Mouse (Mus musculus) neural tube, embryonic 11.5 days (tissue): ENCODE data around the gene Col6a1. TPM values are rescaled to one million over a fixed set of nuclear protein-coding genes. Genes with fewer than 3 reads are reported as not detected.

Source experiments
- ATAC-seq: fragments of 200-750 bp; cut with Nextera tagmentation; 2 replicates; pipeline ENCODE4 v1.8.0; 2017; ENCODE audit warnings: moderate number of reproducible peaks, mild to moderate bottlenecking, moderate TSS enrichment, moderate library complexity; ENCODE audit not compliant: insufficient read depth, low FRiP score, low TSS enrichment
- DNase-seq: peaks from one replicate; pipeline ENCODE4 v3.0.0-alpha.2; 2015; ENCODE audit warnings: low spot score
- H3K27ac ChIP-seq: fragments of 300-500 bp; sonication (generic); 2 replicates; pipeline ENCODE4 v1.5.1; 2014; ENCODE audit warnings: low read depth, mild to moderate bottlenecking, low read length
- H3K27me3 ChIP-seq: fragments of 300-500 bp; sonication (generic); 2 replicates; pipeline ENCODE4 v1.6.1; 2014; ENCODE audit warnings: mild to moderate bottlenecking, low read length, mixed read lengths; ENCODE audit not compliant: control insufficient read depth, insufficient read depth
- H3K36me3 ChIP-seq: fragments of 300-500 bp; sonication (generic); 2 replicates; pipeline ENCODE4 v1.6.1; 2014; ENCODE audit warnings: mild to moderate bottlenecking, low read length, moderate library complexity, mixed read lengths; ENCODE audit not compliant: control insufficient read depth, insufficient read depth
- H3K4me1 ChIP-seq: fragments of 300-500 bp; sonication (generic); 2 replicates; pipeline ENCODE4 v1.6.1; 2014; ENCODE audit warnings: low read length, mixed read lengths; ENCODE audit not compliant: control insufficient read depth, insufficient read depth
- H3K4me2 ChIP-seq: fragments of 300-500 bp; sonication (generic); 2 replicates; pipeline ENCODE4 v1.6.1; 2014; ENCODE audit warnings: low read depth, mild to moderate bottlenecking, moderate library complexity
- H3K4me3 ChIP-seq: fragments of 300-500 bp; sonication (generic); 2 replicates; pipeline ENCODE4 v1.5.1; 2014; ENCODE audit warnings: low read depth, low read length
- H3K9ac ChIP-seq: fragments of 300-500 bp; sonication (generic); 2 replicates; pipeline ENCODE4 v1.6.1; 2014; ENCODE audit warnings: mild to moderate bottlenecking, low read length
- H3K9me3 ChIP-seq: fragments of 300-500 bp; sonication (generic); 2 replicates; pipeline ENCODE4 v1.6.1; 2016; ENCODE audit warnings: low read length; ENCODE audit not compliant: control insufficient read depth
- WGBS: fragments of 180-500 bp; shearing (Covaris S2); extraction: QIAGEN DNeasy Blood & Tissue Kit; methylation state at CpG from one replicate; pipeline ENCODE4 v1.1.7; 2014; 5-methylcytosine and 5-hydroxymethylcytosine counted together
- polyA plus RNA-seq: library from polyadenylated mRNA; unstranded; fragments of >200 nt; fragmentation: Nextera tagmentation; extraction: Ambion mirVana; gene quantifications from 2 replicates; pipeline ENCODE4 v1.2.1, GENCODE M21; 2014

Gene Col6a1
- polyA plus RNA-seq, result 12.6 and 13.2 TPM in 2 replicates

GRCm38 (mm10) chr10:76725682-76726285 is at the start of gene Col6a1:
TSS of gene Col6a1 (minus strand) at chr10:76726168.
- no peak within 1 kb of the TSS for H3K27ac ChIP-seq
- H3K4me3 ChIP-seq, result no peak within 1 kb of the TSS
- no peaks in the 10 kb centered on the region for H3K27me3 ChIP-seq
- no peaks in the 10 kb centered on the region for H3K36me3 ChIP-seq
- 35% methylated on average over 9 of the region's 9 CpGs for whole genome bisulfite sequencing
- peak within 1 kb of the TSS; percentile 12; the same call in 1 of the 2 replicates for H3K4me2 ChIP-seq
- ATAC-seq, result no peak
- no peaks in the 10 kb centered on the region for H3K9me3 ChIP-seq
- no peaks in the 10 kb centered on the region for H3K4me1 ChIP-seq
- DNase-seq, result peak; percentile 48
- H3K9ac ChIP-seq, result peak within 1 kb of the TSS; percentile 18; the same call in 1 of the 2 replicates

DNA sequence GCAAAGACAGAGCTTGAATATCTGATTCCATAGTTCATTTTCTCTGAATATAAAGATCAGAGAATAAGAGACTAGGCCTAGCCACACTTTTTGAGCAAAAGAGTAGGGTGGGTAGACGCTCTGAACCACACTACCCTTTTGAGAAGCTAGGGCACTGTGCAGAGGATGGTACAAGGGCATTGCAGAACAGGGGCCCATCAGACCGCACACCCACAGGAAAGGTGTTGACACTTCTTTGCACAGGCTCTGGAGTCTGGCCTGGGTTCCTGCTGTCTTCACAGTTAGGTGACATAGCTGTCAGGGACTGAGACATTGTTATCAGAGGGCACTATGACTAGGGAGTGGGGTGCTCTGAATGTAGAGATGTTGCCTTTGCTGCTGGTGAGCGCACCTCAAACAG is 45.7 kb upstream of the Col6a1 start:
- Histone ChIP-seq H3K27me3 (no peaks in the 10 kb centered on the region), H3K4me2 (no peak overlapping the region), H3K9ac (no peak overlapping the region), H3K27ac (no peak overlapping the region), H3K4me3 (no peak overlapping the region), H3K9me3 (no peaks in the 10 kb centered on the region), H3K4me1 (no peaks in the 10 kb centered on the region), H3K36me3 (no peaks in the 10 kb centered on the region)
- no peak for ATAC-seq
- DNase-seq, result no peak
- WGBS, result 89% methylated on average over 3 of the region's 3 CpGs

- H3K9ac ChIP-seq, result no peak overlapping the region
- H3K4me1 ChIP-seq, result no peaks in the 10 kb centered on the region
- H3K4me2 ChIP-seq, result no peak overlapping the region
- DNase-seq (no peak), ATAC-seq (no peak)
- 50% methylated on average over 5 of the region's 5 CpGs for WGBS
- no peaks in the 10 kb centered on the region for H3K9me3 ChIP-seq
- no peak overlapping the region for H3K27ac ChIP-seq
- no peaks in the 10 kb centered on the region for H3K36me3 ChIP-seq
- H3K27me3 ChIP-seq, result no peaks in the 10 kb centered on the region
- H3K4me3 ChIP-seq, result no peak overlapping the region
These were observed 45.1 kb upstream of the Col6a1 start for GRCm38 (mm10) chr10:76771086-76771485.

- WGBS, result 86% methylated on average over 6 of the region's 6 CpGs
- Histone ChIP-seq H3K4me1 (no peaks in the 10 kb centered on the region), H3K27me3 (no peaks in the 10 kb centered on the region), H3K27ac (no peak overlapping the region), H3K9me3 (no peaks in the 10 kb centered on the region), H3K4me3 (no peak overlapping the region), H3K4me2 (no peak overlapping the region), H3K36me3 (no peaks in the 10 kb centered on the region), H3K9ac (no peak overlapping the region)
- ATAC-seq (no peak), DNase-seq (no peak)
These were observed 43.6 kb upstream of the Col6a1 start for GRCm38 (mm10) chr10:76769581-76769980.

DNA sequence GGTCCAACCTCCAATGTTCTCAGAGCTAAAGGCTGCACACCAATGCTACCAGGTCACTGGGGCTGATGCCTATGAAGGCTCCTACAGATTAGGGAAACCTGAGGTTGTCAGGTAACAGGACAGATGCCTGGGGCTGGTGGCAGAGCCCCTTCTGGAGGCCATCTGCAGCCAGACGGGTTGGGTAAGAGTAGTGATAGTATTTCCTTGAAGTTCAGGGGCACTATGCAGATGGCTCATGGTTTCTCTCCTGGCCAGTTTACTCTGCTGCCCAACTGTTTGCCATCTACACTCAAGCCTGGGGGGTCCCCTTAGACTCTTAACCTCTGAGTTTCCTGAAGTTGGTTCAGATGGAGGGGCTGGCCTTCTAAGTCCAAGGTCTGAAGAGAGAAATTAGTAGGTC is 40.2 kb upstream of the Col6a1 start:
- Histone ChIP-seq H3K36me3 (no peaks in the 10 kb centered on the region), H3K27ac (no peak overlapping the region), H3K9ac (no peak overlapping the region), H3K27me3 (no peaks in the 10 kb centered on the region), H3K4me3 (no peak overlapping the region), H3K9me3 (no peaks in the 10 kb centered on the region), H3K4me1 (no peaks in the 10 kb centered on the region), H3K4me2 (no peak overlapping the region)
- DNase-seq (no peak), ATAC-seq (no peak)
- 93% methylated on average over 1 of the region's 1 CpGs for WGBS

DNA sequence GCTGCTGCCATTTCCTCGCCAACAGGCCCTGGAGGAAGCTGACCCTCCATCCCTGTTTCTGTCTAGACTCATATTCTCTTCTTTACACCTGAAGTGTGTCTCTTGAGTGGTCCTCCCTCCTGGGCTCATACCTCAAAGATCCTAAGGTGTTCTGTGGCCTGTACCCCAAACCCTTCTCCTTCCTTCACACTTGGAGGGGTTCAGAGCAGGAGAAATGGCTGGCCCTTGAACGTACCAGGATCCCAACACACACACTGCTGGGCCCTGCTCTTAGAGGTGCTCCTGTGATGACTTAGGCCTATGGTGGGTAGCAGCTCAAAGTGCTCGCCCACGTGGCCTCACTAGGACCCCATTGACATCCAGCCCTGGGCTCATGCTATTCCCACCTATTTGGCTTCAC is 39.0 kb upstream of the Col6a1 start:
- 93% methylated on average over 4 of the region's 4 CpGs for WGBS

DNA sequence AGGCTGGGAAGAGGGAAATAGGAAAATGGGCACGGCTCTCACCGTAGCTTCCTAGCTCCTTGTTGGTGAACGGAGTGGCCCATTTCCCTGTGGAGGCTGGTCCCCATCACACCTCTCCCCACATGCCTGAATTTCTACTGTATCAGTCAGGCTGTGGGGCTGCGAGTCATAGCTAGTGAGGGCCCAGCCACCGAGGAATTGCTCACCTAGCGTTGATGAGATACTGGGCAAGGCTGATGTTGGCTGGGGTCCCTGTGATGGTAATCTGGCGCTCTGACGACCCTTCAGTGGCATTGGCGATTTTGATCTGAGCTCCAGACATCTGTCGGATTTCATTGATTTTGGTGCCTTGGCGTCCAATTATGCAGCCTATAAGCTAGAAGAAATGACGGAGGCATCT is 37.0 kb upstream of the Col6a1 start:
- 95% methylated on average over 12 of the region's 12 CpGs for WGBS
- DNase-seq, result no peak

More for the DNA sequence above, 39.0 kb upstream of the Col6a1 start:
- no peaks in the 10 kb centered on the region for H3K4me1 ChIP-seq
- no peak overlapping the region for H3K27ac ChIP-seq
- H3K36me3 ChIP-seq, result no peaks in the 10 kb centered on the region
- H3K9me3 ChIP-seq, result no peaks in the 10 kb centered on the region
- no peak overlapping the region for H3K4me2 ChIP-seq
- no peak overlapping the region for H3K4me3 ChIP-seq
- DNase-seq (no peak), ATAC-seq (no peak)
- H3K9ac ChIP-seq, result no peak overlapping the region
- no peaks in the 10 kb centered on the region for H3K27me3 ChIP-seq

GRCm38 (mm10) chr10:76762411-76762810 is 36.4 kb upstream of the Col6a1 start:
- Histone ChIP-seq H3K9ac (no peak overlapping the region), H3K4me1 (no peaks in the 10 kb centered on the region), H3K36me3 (no peaks in the 10 kb centered on the region), H3K27ac (no peak overlapping the region), H3K27me3 (no peaks in the 10 kb centered on the region), H3K4me3 (no peak overlapping the region), H3K4me2 (no peak overlapping the region), H3K9me3 (no peaks in the 10 kb centered on the region)
- DNase-seq (no peak), ATAC-seq (no peak)
- WGBS, result 92% methylated on average over 7 of the region's 7 CpGs

More for the DNA sequence above, 37.0 kb upstream of the Col6a1 start:
- no peak overlapping the region for H3K9ac ChIP-seq
- H3K27ac ChIP-seq, result no peak overlapping the region
- H3K4me1 ChIP-seq, result no peaks in the 10 kb centered on the region
- ATAC-seq, result no peak
- no peaks in the 10 kb centered on the region for H3K36me3 ChIP-seq
- H3K27me3 ChIP-seq, result no peaks in the 10 kb centered on the region
- no peak overlapping the region for H3K4me3 ChIP-seq
- H3K9me3 ChIP-seq, result no peaks in the 10 kb centered on the region
- no peak overlapping the region for H3K4me2 ChIP-seq

DNA sequence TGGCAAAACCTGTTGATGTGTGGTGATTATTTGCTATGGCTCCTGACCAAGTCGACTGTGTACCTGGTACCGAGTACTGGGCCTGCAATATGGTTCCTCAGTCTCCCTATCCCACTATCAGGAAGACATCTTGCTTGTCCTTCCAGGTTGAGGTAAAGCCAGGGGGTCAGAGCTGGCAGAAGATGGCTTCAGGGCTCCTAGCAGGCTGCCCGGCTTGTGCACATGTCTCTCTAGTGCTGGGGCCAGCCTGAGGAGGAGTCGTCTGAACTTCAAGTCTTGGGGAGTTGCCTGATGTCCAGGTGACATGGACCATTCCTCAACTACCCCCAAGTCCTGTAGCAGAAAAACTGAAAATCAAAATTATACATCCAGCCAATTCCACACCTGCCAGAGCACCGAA is 33.9 kb upstream of the Col6a1 start:
- DNase-seq (no peak), ATAC-seq (no peak)
- Histone ChIP-seq H3K9ac (no peak overlapping the region), H3K4me2 (no peak overlapping the region), H3K27me3 (no peaks in the 10 kb centered on the region), H3K36me3 (no peaks in the 10 kb centered on the region), H3K4me3 (no peak overlapping the region), H3K4me1 (no peaks in the 10 kb centered on the region), H3K9me3 (no peaks in the 10 kb centered on the region), H3K27ac (no peak overlapping the region)
- 87% methylated on average over 5 of the region's 5 CpGs for WGBS
